22 mouse cellular contexts compared by ENCODE assay signal in genomic region chr19:25301189-25301588, GRCm38 (mm10).
"Had no signal": no experiment of that assay in that cellular context is flagged by ENCODE, and none has a peak within 500 bp of the region (broad histone marks: within the 10 kb centered on the region; RNA-seq: fewer than 3 reads in every experiment).

No protein-coding gene starts in this region.

- H3K27ac ChIP-seq: forebrain, embryonic 15.5 days; heart, embryonic 10.5 days; hindbrain, embryonic 13.5 days; hindbrain, embryonic 15.5 days; intestine, embryonic 15.5 days; limb, embryonic 13.5 days had no signal

- DNase-seq: forebrain, postnatal 0 days; gastrocnemius, postnatal 14 days; gastrocnemius, postnatal 36 days; heart, adult 18-20 months; heart, postnatal 10 days; kidney, adult 18-20 months; kidney, adult 8-10 months; kidney, postnatal 10 days; kidney, postnatal 25 days; kidney, postnatal 4 days; layer of hippocampus, adult 9-11 months; layer of hippocampus, postnatal 36 days; left cerebral cortex, postnatal 4 days had no signal

- H3K4me3 ChIP-seq: forebrain, embryonic 15.5 days; heart, embryonic 10.5 days; heart, embryonic 12.5 days; hindbrain, embryonic 13.5 days; hindbrain, embryonic 15.5 days; intestine, embryonic 15.5 days; limb, embryonic 13.5 days had no signal

- H3K4me1 ChIP-seq: forebrain, embryonic 15.5 days; hindbrain, embryonic 13.5 days; hindbrain, embryonic 15.5 days; intestine, embryonic 15.5 days; limb, embryonic 13.5 days had no signal

- H3K4me2 ChIP-seq: forebrain, embryonic 15.5 days; heart, embryonic 12.5 days; hindbrain, embryonic 13.5 days; hindbrain, embryonic 15.5 days; intestine, embryonic 15.5 days; limb, embryonic 13.5 days had no signal

- H3K27me3 ChIP-seq: forebrain, embryonic 15.5 days; hindbrain, embryonic 13.5 days; hindbrain, embryonic 15.5 days; intestine, embryonic 15.5 days; limb, embryonic 13.5 days had no signal

- H3K9me3 ChIP-seq: forebrain, embryonic 15.5 days; heart, embryonic 10.5 days; hindbrain, embryonic 13.5 days; hindbrain, embryonic 15.5 days; intestine, embryonic 15.5 days; limb, embryonic 13.5 days had no signal

- H3K9ac ChIP-seq: forebrain, embryonic 15.5 days; forebrain, postnatal 0 days; heart, embryonic 12.5 days; hindbrain, embryonic 13.5 days; hindbrain, embryonic 15.5 days; intestine, embryonic 15.5 days; limb, embryonic 13.5 days had no signal

- H3K36me3 ChIP-seq: forebrain, embryonic 15.5 days; heart, embryonic 10.5 days; heart, embryonic 12.5 days; hindbrain, embryonic 13.5 days; hindbrain, embryonic 15.5 days; intestine, embryonic 15.5 days; limb, embryonic 13.5 days had no signal

- ATAC-seq: forebrain, embryonic 15.5 days; forebrain, postnatal 0 days; inflammation-experienced regulatory T-cells, adult 6 months; intestine, embryonic 15.5 days; intestine, postnatal 0 days had no signal
